Mouse (Mus musculus) heart, embryonic 12.5 days (tissue): ENCODE results near the gene A730046J19Rik. TPM values are rescaled to one million over a fixed set of nuclear protein-coding genes. Genes with fewer than 3 reads are reported as not detected.

ENCODE experiments used
- ATAC-seq: fragments of 200-750 bp; cut with Nextera tagmentation; 2 replicates; pipeline ENCODE4 v1.8.0; 2017; ENCODE audit warnings: moderate TSS enrichment, moderate library complexity; ENCODE audit not compliant: insufficient number of reproducible peaks, low FRiP score
- H3K27ac ChIP-seq: fragments of 300-500 bp; sonication (generic); 2 replicates; pipeline ENCODE4 v1.5.1; 2016; ENCODE audit warnings: mild to moderate bottlenecking, moderate library complexity; ENCODE audit not compliant: poor library complexity, severe bottlenecking
- H3K27me3 ChIP-seq: fragments of 300-500 bp; sonication (generic); replicated peaks from 2 replicates; pipeline ENCODE4 v1.6.1; 2016; ENCODE audit warnings: mild to moderate bottlenecking, moderate library complexity
- H3K36me3 ChIP-seq: fragments of 300-500 bp; sonication (generic); 2 replicates; pipeline ENCODE4 v1.6.1; 2016; ENCODE audit warnings: mild to moderate bottlenecking, moderate library complexity
- H3K4me1 ChIP-seq: fragments of 300-500 bp; sonication (generic); replicated peaks from 2 replicates; pipeline ENCODE4 v1.6.1; 2016; ENCODE audit warnings: mild to moderate bottlenecking
- H3K4me2 ChIP-seq: fragments of 300-500 bp; sonication (generic); 2 replicates; pipeline ENCODE4 v1.6.1; 2016; ENCODE audit warnings: mild to moderate bottlenecking, moderate library complexity
- H3K4me3 ChIP-seq: fragments of 300-500 bp; sonication (generic); 2 replicates; pipeline ENCODE4 v1.5.1; 2016; ENCODE audit warnings: mild to moderate bottlenecking
- H3K9ac ChIP-seq: fragments of 300-500 bp; sonication (generic); 2 replicates; pipeline ENCODE4 v1.6.1; 2016; ENCODE audit warnings: mild to moderate bottlenecking, moderate library complexity
- H3K9me3 ChIP-seq: fragments of 300-500 bp; sonication (generic); replicated peaks from 2 replicates; pipeline ENCODE4 v1.6.1; 2016; ENCODE audit warnings: mild to moderate bottlenecking, moderate library complexity
- WGBS: fragments of 180-500 bp; shearing (Covaris S2); methylation state at CpG from one replicate; pipeline ENCODE4 v1.1.7; 2016; 5-methylcytosine and 5-hydroxymethylcytosine counted together
- polyA plus RNA-seq: library from polyadenylated mRNA; unstranded; fragments of >200 nt; fragmentation: Nextera tagmentation; extraction: Ambion mirVana; gene quantifications from 2 replicates; pipeline ENCODE4 v1.2.1, GENCODE M21; 2016

Gene A730046J19Rik
- 0.21 and 0.41 TPM in 2 replicates for polyA plus RNA-seq

GRCm38 (mm10) chrX:144153523-144153922 lies at the start of gene A730046J19Rik:
Gene A730046J19Rik, plus strand, starts transcription at chrX:144153695.
- Histone ChIP-seq H3K4me2 (peak within 1 kb of the TSS; percentile 65), H3K9ac (no peak within 1 kb of the TSS), H3K4me3 (peak within 1 kb of the TSS; percentile 35), H3K27ac (no peak within 1 kb of the TSS), H3K9me3 (no peaks in the 10 kb centered on the region), H3K36me3 (no peaks in the 10 kb centered on the region), H3K4me1 (no peaks in the 10 kb centered on the region), H3K27me3 (no peaks in the 10 kb centered on the region)
- 12% methylated on average over 8 of the region's 8 CpGs for WGBS
- no peak for ATAC-seq

DNA sequence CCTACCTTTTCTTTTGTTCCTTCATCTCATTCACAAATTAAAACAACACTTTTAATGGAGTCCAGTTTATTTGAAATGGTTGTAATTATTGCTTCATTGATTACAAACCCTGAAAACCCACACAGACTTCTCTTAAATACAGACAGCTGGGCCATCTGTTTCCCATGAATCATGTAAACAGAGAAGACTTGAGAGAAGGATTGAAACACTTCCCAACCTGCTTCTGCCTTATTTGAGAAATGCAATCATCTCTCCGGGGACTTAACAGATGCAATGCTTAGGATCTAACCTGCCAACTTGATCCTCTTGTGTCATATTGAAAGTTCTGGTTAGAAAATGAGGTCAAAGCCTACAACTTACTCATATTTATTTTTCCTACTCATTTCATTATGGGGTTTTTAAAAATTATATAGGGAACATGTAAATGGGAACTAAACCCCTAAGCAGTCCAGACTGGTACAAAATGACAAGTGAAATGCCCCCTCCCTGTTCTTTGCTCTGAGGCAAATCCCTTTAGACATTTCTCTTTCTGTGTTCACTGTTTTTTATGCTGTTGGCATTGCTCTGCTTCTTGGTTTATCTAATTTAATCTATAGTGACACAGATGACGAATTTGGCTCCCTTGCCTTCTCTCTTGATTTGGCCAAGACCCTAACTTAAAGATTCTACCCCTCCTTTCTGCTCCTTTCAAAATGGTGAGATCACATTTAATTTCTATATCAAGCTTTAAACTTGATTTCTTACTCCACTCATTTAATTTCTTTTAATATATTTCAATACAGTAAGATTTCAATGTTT lies 48.7 kb upstream of the A730046J19Rik start:
- no peaks in the 10 kb centered on the region for H3K27me3 ChIP-seq
- H3K4me3 ChIP-seq: no peak overlapping the region
- WGBS: 58% methylated on average over 2 of the region's 2 CpGs
- H3K4me2 ChIP-seq: no peak overlapping the region
- no peak overlapping the region for H3K9ac ChIP-seq
- no peak overlapping the region for H3K27ac ChIP-seq
- H3K9me3 ChIP-seq: no peaks in the 10 kb centered on the region
- H3K36me3 ChIP-seq: no peaks in the 10 kb centered on the region
- H3K4me1 ChIP-seq: no peaks in the 10 kb centered on the region
- no peak for ATAC-seq

- Histone ChIP-seq H3K4me2 (no peak overlapping the region), H3K9me3 (no peaks in the 10 kb centered on the region), H3K4me1 (no peaks in the 10 kb centered on the region), H3K4me3 (no peak overlapping the region), H3K9ac (no peak overlapping the region), H3K36me3 (no peaks in the 10 kb centered on the region), H3K27ac (no peak overlapping the region), H3K27me3 (no peaks in the 10 kb centered on the region)
- ATAC-seq: no peak
- WGBS: 71% methylated on average over 1 of the region's 1 CpGs
These were observed 17.2 kb upstream of the A730046J19Rik start for GRCm38 (mm10) chrX:144136281-144136680.

DNA sequence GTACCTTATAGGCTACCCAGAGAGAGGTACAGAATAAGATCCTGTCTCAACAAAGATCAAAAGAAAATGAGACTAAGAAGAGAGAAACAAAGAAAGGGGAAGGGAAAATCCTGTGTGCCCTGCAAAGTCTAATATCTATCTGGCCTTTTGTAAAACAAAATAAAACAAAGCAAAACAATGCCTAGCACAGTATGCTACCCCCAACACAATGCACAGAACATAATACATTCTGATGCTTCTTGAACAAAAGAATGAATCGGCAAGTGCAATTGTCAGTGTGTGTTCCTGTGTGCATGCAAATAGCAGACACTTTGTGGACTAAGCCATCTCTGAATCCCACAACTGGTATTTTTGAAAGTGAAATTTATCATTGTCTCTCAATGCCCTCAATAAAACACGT lies 3.5 kb upstream of the A730046J19Rik start:
- no peaks in the 10 kb centered on the region for H3K4me1 ChIP-seq
- H3K36me3 ChIP-seq: no peaks in the 10 kb centered on the region
- no peak overlapping the region for H3K4me2 ChIP-seq
- H3K4me3 ChIP-seq: no peak overlapping the region
- H3K9me3 ChIP-seq: no peaks in the 10 kb centered on the region
- no peak overlapping the region for H3K9ac ChIP-seq
- WGBS: 72% methylated on average over 2 of the region's 2 CpGs
- no peak for ATAC-seq
- no peak overlapping the region for H3K27ac ChIP-seq
- H3K27me3 ChIP-seq: no peaks in the 10 kb centered on the region

GRCm38 (mm10) chrX:144154111-144154510 lies 616 bp downstream of the A730046J19Rik start:
- no peaks in the 10 kb centered on the region for H3K36me3 ChIP-seq
- no peak overlapping the region for H3K9ac ChIP-seq
- no peaks in the 10 kb centered on the region for H3K27me3 ChIP-seq
- no peaks in the 10 kb centered on the region for H3K9me3 ChIP-seq
- no peak for ATAC-seq
- H3K4me1 ChIP-seq: no peaks in the 10 kb centered on the region
- peak overlapping the region; percentile 35 for H3K4me3 ChIP-seq
- H3K4me2 ChIP-seq: peak overlapping the region; percentile 65
- 18% methylated on average over 7 of the region's 7 CpGs for WGBS
- H3K27ac ChIP-seq: no peak overlapping the region

DNA sequence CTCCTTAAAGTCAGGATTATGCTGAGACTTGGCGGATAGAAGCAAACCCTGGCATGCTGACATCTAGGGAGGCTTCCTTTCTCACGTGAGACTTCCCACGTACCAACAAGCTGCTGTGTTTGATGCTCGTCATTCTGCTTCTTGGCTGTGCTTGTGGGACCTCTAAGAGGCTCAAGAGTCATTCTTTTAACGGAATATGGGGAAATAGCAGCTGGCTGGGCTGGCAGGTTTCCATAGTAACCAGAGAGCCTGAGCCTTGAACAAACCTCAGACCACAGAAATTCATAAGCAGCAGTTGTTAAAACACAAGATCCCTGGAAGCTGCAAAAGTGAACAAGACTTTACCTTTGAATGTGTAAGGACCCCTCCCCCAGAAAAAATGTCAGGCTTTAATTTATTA lies 9.4 kb downstream of the A730046J19Rik start:
- ATAC-seq: no peak
- no peak overlapping the region for H3K4me2 ChIP-seq
- H3K27ac ChIP-seq: no peak overlapping the region
- no peak overlapping the region for H3K9ac ChIP-seq
- no peaks in the 10 kb centered on the region for H3K36me3 ChIP-seq
- H3K4me3 ChIP-seq: no peak overlapping the region
- WGBS: 53% methylated on average over 5 of the region's 5 CpGs
- H3K4me1 ChIP-seq: no peaks in the 10 kb centered on the region
- no peaks in the 10 kb centered on the region for H3K27me3 ChIP-seq
- no peaks in the 10 kb centered on the region for H3K9me3 ChIP-seq

Other genes with a start within 250 kb of the A730046J19Rik start
- 0.54 and 0.75 TPM in 2 replicates for gene Dcx, start 220.4 kb upstream of the A730046J19Rik start, polyA plus RNA-seq
- 15.4 and 17.9 TPM in 2 replicates for gene Alg13, start 164.1 kb downstream of the A730046J19Rik start, polyA plus RNA-seq